Mouse (Mus musculus): ENCODE measurements around the gene Fcho1. TPM values are rescaled to one million over a fixed set of nuclear protein-coding genes. Genes with fewer than 3 reads are reported as not detected.

Fcho1 gene
- total RNA-seq, 1 experiment: 21.9 TPM

GRCm38 (mm10) chr8:71719218-71719617 lies 6.3 kb downstream of the Fcho1 start:
- no peak for DNase-seq (ENCODE audit: low read depth, low spot score)
- Histone ChIP-seq H3K36me3 (ENCODE audit: control insufficient read depth, insufficient read depth, low read length, poor library complexity, severe bottlenecking) (peaks cover 8% of the 10 kb centered on the region; the same call in 1 of the 2 replicates), H3K9ac (ENCODE audit: insufficient read depth, low read depth, low read length, poor library complexity, severe bottlenecking) (no peak overlapping the region), H3K4me1 (ENCODE audit: control insufficient read depth in 2 of 2, insufficient read depth in 2 of 2, low read length in 2 of 2, poor library complexity in 1 of 2) (peaks cover 2 to 13% of the 10 kb centered on the region in 2 experiments; a peak in 2 of 4 replicates), H3K27ac (ENCODE audit: insufficient read depth, low read depth, low read length, poor library complexity, severe bottlenecking) (no peak overlapping the region), H3K9me3 (ENCODE audit: control insufficient read depth, insufficient read depth, low read depth, low read length) (no peaks in the 10 kb centered on the region), H3K4me3 (ENCODE audit: insufficient read depth in 1 of 2, low read depth in 1 of 2, low read length in 2 of 2, poor library complexity in 1 of 2, severe bottlenecking in 1 of 2) (no peak overlapping the region)
- in situ Hi-C loops (cut with MboI; ENCODE audit: low sequenced_read_pairs in 2 of 2, unreplicated experiment in 2 of 2): no loop called here
- TF ChIP-seq MAFK (IDR thresholded peaks at IDR 0.05; ENCODE audit: insufficient read depth, low read depth, low read length) (no peak), HCFC1 (IDR thresholded peaks at IDR 0.05; ENCODE audit: borderline replicate concordance, insufficient read depth, low read length) (no peak), ZNF384 (IDR thresholded peaks at IDR 0.05; ENCODE audit: low read depth, low read length) (no peak), CHD2 (IDR thresholded peaks at IDR 0.05; ENCODE audit: low read depth, low read length) (no peak), ZC3H11A (IDR thresholded peaks at IDR 0.05; ENCODE audit: borderline replicate concordance, low read depth, low read length) (no peak)

- Histone ChIP-seq H3K4me1 (ENCODE audit: control insufficient read depth in 2 of 2, insufficient read depth in 2 of 2, low read length in 2 of 2, poor library complexity in 1 of 2) (peaks cover 2 to 10% of the 10 kb centered on the region in 2 experiments; a peak in 2 of 4 replicates), H3K9ac (ENCODE audit: insufficient read depth, low read depth, low read length, poor library complexity, severe bottlenecking) (no peak overlapping the region), H3K4me3 (ENCODE audit: insufficient read depth in 1 of 2, low read depth in 1 of 2, low read length in 2 of 2, poor library complexity in 1 of 2, severe bottlenecking in 1 of 2) (no peak overlapping the region), H3K9me3 (ENCODE audit: control insufficient read depth, insufficient read depth, low read depth, low read length) (no peaks in the 10 kb centered on the region), H3K27ac (ENCODE audit: insufficient read depth, low read depth, low read length, poor library complexity, severe bottlenecking) (no peak overlapping the region), H3K36me3 (ENCODE audit: control insufficient read depth, insufficient read depth, low read length, poor library complexity, severe bottlenecking) (peaks cover 8% of the 10 kb centered on the region; the same call in 1 of the 2 replicates)
- TF ChIP-seq ZC3H11A (IDR thresholded peaks at IDR 0.05; ENCODE audit: borderline replicate concordance, low read depth, low read length): no peak
- TF ChIP-seq MAFK (IDR thresholded peaks at IDR 0.05; ENCODE audit: insufficient read depth, low read depth, low read length): no peak
- no peak for TF ChIP-seq CHD2 (IDR thresholded peaks at IDR 0.05; ENCODE audit: low read depth, low read length)
- TF ChIP-seq HCFC1 (IDR thresholded peaks at IDR 0.05; ENCODE audit: borderline replicate concordance, insufficient read depth, low read length): no peak
- TF ChIP-seq ZNF384 (IDR thresholded peaks at IDR 0.05; ENCODE audit: low read depth, low read length): no peak
- in situ Hi-C loops (cut with MboI; ENCODE audit: low sequenced_read_pairs in 2 of 2, unreplicated experiment in 2 of 2): no loop called here
- no peak for DNase-seq (ENCODE audit: low read depth, low spot score)
Observed at GRCm38 (mm10) chr8:71718252-71718651, 7.3 kb downstream of the Fcho1 start.

GRCm38 (mm10) chr8:71717096-71717495 lies 8.4 kb downstream of the Fcho1 start:
- in situ Hi-C loops (cut with MboI; ENCODE audit: low sequenced_read_pairs in 2 of 2, unreplicated experiment in 2 of 2): no loop called here
- H3K9ac ChIP-seq (ENCODE audit: insufficient read depth, low read depth, low read length, poor library complexity, severe bottlenecking): no peak overlapping the region
- H3K9me3 ChIP-seq (ENCODE audit: control insufficient read depth, insufficient read depth, low read depth, low read length): no peaks in the 10 kb centered on the region
- H3K4me3 ChIP-seq (ENCODE audit: insufficient read depth in 1 of 2, low read depth in 1 of 2, low read length in 2 of 2, poor library complexity in 1 of 2, severe bottlenecking in 1 of 2): no peak overlapping the region
- no peak for DNase-seq (ENCODE audit: low read depth, low spot score)
- H3K27ac ChIP-seq (ENCODE audit: insufficient read depth, low read depth, low read length, poor library complexity, severe bottlenecking): no peak overlapping the region
- H3K36me3 ChIP-seq (ENCODE audit: control insufficient read depth, insufficient read depth, low read length, poor library complexity, severe bottlenecking): peaks cover 9% of the 10 kb centered on the region; the same call in 1 of the 2 replicates
- peaks cover 2 to 8% of the 10 kb centered on the region in 2 experiments; a peak in 2 of 4 replicates for H3K4me1 ChIP-seq (ENCODE audit: control insufficient read depth in 2 of 2, insufficient read depth in 2 of 2, low read length in 2 of 2, poor library complexity in 1 of 2)
- TF ChIP-seq HCFC1 (IDR thresholded peaks at IDR 0.05; ENCODE audit: borderline replicate concordance, insufficient read depth, low read length): no peak

- TF ChIP-seq ZNF384 (IDR thresholded peaks at IDR 0.05; ENCODE audit: low read depth, low read length) (no peak), ZC3H11A (IDR thresholded peaks at IDR 0.05; ENCODE audit: borderline replicate concordance, low read depth, low read length) (no peak), MAFK (IDR thresholded peaks at IDR 0.05; ENCODE audit: insufficient read depth, low read depth, low read length) (no peak), CHD2 (IDR thresholded peaks at IDR 0.05; ENCODE audit: low read depth, low read length) (peak; percentile 73; the same call in 1 of the 2 replicates)
- in situ Hi-C loops (cut with MboI; ENCODE audit: low sequenced_read_pairs in 2 of 2, unreplicated experiment in 2 of 2): no loop called here
- no peaks in the 10 kb centered on the region for H3K9me3 ChIP-seq (ENCODE audit: control insufficient read depth, insufficient read depth, low read depth, low read length)
- peak overlapping the region; percentile 14; the same call in 1 of the 2 replicates for H3K9ac ChIP-seq (ENCODE audit: insufficient read depth, low read depth, low read length, poor library complexity, severe bottlenecking)
- H3K4me1 ChIP-seq (ENCODE audit: control insufficient read depth in 2 of 2, insufficient read depth in 2 of 2, low read length in 2 of 2, poor library complexity in 1 of 2): peaks cover 2 to 8% of the 10 kb centered on the region in 2 experiments; a peak in 2 of 4 replicates
- peaks cover 9% of the 10 kb centered on the region; the same call in 1 of the 2 replicates for H3K36me3 ChIP-seq (ENCODE audit: control insufficient read depth, insufficient read depth, low read length, poor library complexity, severe bottlenecking)
- DNase-seq (ENCODE audit: low read depth, low spot score): no peak
- H3K4me3 ChIP-seq (ENCODE audit: insufficient read depth in 1 of 2, low read depth in 1 of 2, low read length in 2 of 2, poor library complexity in 1 of 2, severe bottlenecking in 1 of 2): no peak overlapping the region
- H3K27ac ChIP-seq (ENCODE audit: insufficient read depth, low read depth, low read length, poor library complexity, severe bottlenecking): no peak overlapping the region
Observed at GRCm38 (mm10) chr8:71716561-71717053, 8.9 kb downstream of the Fcho1 start.

GRCm38 (mm10) chr8:71715531-71715930 lies 10.0 kb downstream of the Fcho1 start:
- Histone ChIP-seq H3K9me3 (ENCODE audit: control insufficient read depth, insufficient read depth, low read depth, low read length) (no peaks in the 10 kb centered on the region), H3K4me3 (ENCODE audit: insufficient read depth in 1 of 2, low read depth in 1 of 2, low read length in 2 of 2, poor library complexity in 1 of 2, severe bottlenecking in 1 of 2) (no peak overlapping the region), H3K27ac (ENCODE audit: insufficient read depth, low read depth, low read length, poor library complexity, severe bottlenecking) (no peak overlapping the region), H3K36me3 (ENCODE audit: control insufficient read depth, insufficient read depth, low read length, poor library complexity, severe bottlenecking) (peaks cover 9% of the 10 kb centered on the region; the same call in 1 of the 2 replicates), H3K9ac (ENCODE audit: insufficient read depth, low read depth, low read length, poor library complexity, severe bottlenecking) (no peak overlapping the region), H3K4me1 (ENCODE audit: control insufficient read depth in 2 of 2, insufficient read depth in 2 of 2, low read length in 2 of 2, poor library complexity in 1 of 2) (peaks cover 2 to 8% of the 10 kb centered on the region in 2 experiments; a peak in 2 of 4 replicates)
- DNase-seq (ENCODE audit: low read depth, low spot score): no peak
- in situ Hi-C loops (cut with MboI; ENCODE audit: low sequenced_read_pairs in 2 of 2, unreplicated experiment in 2 of 2): no loop called here
- no peak for TF ChIP-seq HCFC1 (IDR thresholded peaks at IDR 0.05; ENCODE audit: borderline replicate concordance, insufficient read depth, low read length)
- TF ChIP-seq CHD2 (IDR thresholded peaks at IDR 0.05; ENCODE audit: low read depth, low read length): no peak
- no peak for TF ChIP-seq MAFK (IDR thresholded peaks at IDR 0.05; ENCODE audit: insufficient read depth, low read depth, low read length)
- TF ChIP-seq ZC3H11A (IDR thresholded peaks at IDR 0.05; ENCODE audit: borderline replicate concordance, low read depth, low read length): no peak
- no peak for TF ChIP-seq ZNF384 (IDR thresholded peaks at IDR 0.05; ENCODE audit: low read depth, low read length)

Measured in ES-E14 (cell line).